Mouse (Mus musculus) frontal cortex, adult 2 months (tissue): ENCODE data around the gene Slc44a2. TPM values are rescaled to one million over a fixed set of nuclear protein-coding genes. Genes with fewer than 3 reads are reported as not detected.

Source experiments
- DNase-seq, 2 experiments: peaks; one replicate each; pipeline ENCODE4 v3.0.0; 2022; ENCODE audit warnings: low spot score in 1 of 2; ENCODE audit errors: extremely low spot score in 1 of 2
- polyA plus RNA-seq: library from polyadenylated mRNA; depleted of rRNA; stranded (reverse); fragments of >200 nt; gene quantifications from 2 replicates; pipeline ENCODE4 v1.2.3, GENCODE M21; 2012; rRNA removed

The Slc44a2 gene
- polyA plus RNA-seq, 1 experiment, result 66.5 TPM

- DNase-seq, result peak; percentile 20 to 49
These were observed 47.7 kb downstream of the Slc44a2 start for GRCm38 (mm10) chr9:21368131-21368584.

- DNase-seq, result no peak
These were observed 48.6 kb downstream of the Slc44a2 start for GRCm38 (mm10) chr9:21369080-21369479.

- no peak for DNase-seq
These were observed 50.4 kb downstream of the Slc44a2 start for GRCm38 (mm10) chr9:21370876-21371275.

- DNase-seq, result no peak
These were observed 52.0 kb downstream of the Slc44a2 start for GRCm38 (mm10) chr9:21372508-21372907.

GRCm38 (mm10) chr9:21379195-21379594 lies 58.7 kb downstream of the Slc44a2 start:
- no peak for DNase-seq

- DNase-seq, result no peak
These were observed 60.4 kb downstream of the Slc44a2 start for GRCm38 (mm10) chr9:21380868-21381267.

- no peak for DNase-seq
These were observed 63.5 kb downstream of the Slc44a2 start for GRCm38 (mm10) chr9:21383966-21384365.

GRCm38 (mm10) chr9:21392646-21393175 lies 72.2 kb downstream of the Slc44a2 start:
- no peak for DNase-seq

- DNase-seq, result no peak
These were observed 75.2 kb downstream of the Slc44a2 start for GRCm38 (mm10) chr9:21395692-21396091.

GRCm38 (mm10) chr9:21397170-21397569 lies 76.7 kb downstream of the Slc44a2 start:
- DNase-seq, result no peak

GRCm38 (mm10) chr9:21401042-21401441 lies 80.5 kb downstream of the Slc44a2 start:
- no peak for DNase-seq

GRCm38 (mm10) chr9:21402764-21403253 lies 82.3 kb downstream of the Slc44a2 start:
- DNase-seq, result no peak

- DNase-seq, result no peak
These were observed 83.2 kb downstream of the Slc44a2 start for GRCm38 (mm10) chr9:21403745-21404144.

Other genes starting within 250 kb of the Slc44a2 start
- 1.6 and 2.5 TPM in 2 replicates for gene Gm49373, start 247.6 kb upstream of the Slc44a2 start, polyA plus RNA-seq
- 123 and 124 TPM in 2 replicates for gene Fdx1l, start 247.1 kb upstream of the Slc44a2 start, polyA plus RNA-seq
- gene Gm38431, start 228.7 kb upstream of the Slc44a2 start, polyA plus RNA-seq, result 1.4 and 1.7 TPM in 2 replicates
- gene Raver1, start 228.7 kb upstream of the Slc44a2 start, polyA plus RNA-seq, result 27.9 and 28.2 TPM in 2 replicates
- 16.5 and 19.1 TPM in 2 replicates for gene Tyk2, start 189.5 kb upstream of the Slc44a2 start, polyA plus RNA-seq
- 175 and 217 TPM in 2 replicates for gene Cdc37, start 170.7 kb upstream of the Slc44a2 start, polyA plus RNA-seq
- 95.2 and 96.2 TPM in 2 replicates for gene Pde4a, start 155.0 kb upstream of the Slc44a2 start, polyA plus RNA-seq
- 58.3 and 59.6 TPM in 2 replicates for gene Keap1, start 81.3 kb upstream of the Slc44a2 start, polyA plus RNA-seq
- gene S1pr5, start 72.3 kb upstream of the Slc44a2 start, polyA plus RNA-seq, result 9.9 and 13.8 TPM in 2 replicates
- 36.5 and 40.6 TPM in 2 replicates for gene Atg4d, start 55.4 kb upstream of the Slc44a2 start, polyA plus RNA-seq
- 42.5 and 44.6 TPM in 2 replicates for gene Kri1, start 32.7 kb upstream of the Slc44a2 start, polyA plus RNA-seq
- 65.2 and 66.2 TPM in 2 replicates for gene Cdkn2d, start 29.3 kb upstream of the Slc44a2 start, polyA plus RNA-seq
- gene Ap1m2, start 8.4 kb upstream of the Slc44a2 start, polyA plus RNA-seq, result 0.76 and 1.6 TPM in 2 replicates
- gene Ilf3, start 47.2 kb downstream of the Slc44a2 start, polyA plus RNA-seq, result 96.6 and 101 TPM in 2 replicates
- gene Qtrt1, start 91.1 kb downstream of the Slc44a2 start, polyA plus RNA-seq, result 47.6 and 48.7 TPM in 2 replicates
- 95.8 and 97.7 TPM in 2 replicates for gene Dnm2, start 104.2 kb downstream of the Slc44a2 start, polyA plus RNA-seq
- gene Tmed1, start 189.6 kb downstream of the Slc44a2 start, polyA plus RNA-seq, result 20.9 and 27.1 TPM in 2 replicates
- 0.53 and 0.56 TPM in 2 replicates for gene AB124611, start 205.5 kb downstream of the Slc44a2 start, polyA plus RNA-seq
- gene Carm1, start 226.2 kb downstream of the Slc44a2 start, polyA plus RNA-seq, result 63.6 and 74.3 TPM in 2 replicates